Mouse (Mus musculus): Measurements from ENCODE around the gene Gpsm3.

Gpsm3 gene

GRCm38 (mm10) chr17:34629796-34630603, 40.4 kb downstream of the Gpsm3 start:
- in situ Hi-C loops (cut with MboI, MseI), result loop anchor here (10.0 kb wide), 1 partner anchor 1085 kb away; no protein-coding TSS in a partner anchor

DNA sequence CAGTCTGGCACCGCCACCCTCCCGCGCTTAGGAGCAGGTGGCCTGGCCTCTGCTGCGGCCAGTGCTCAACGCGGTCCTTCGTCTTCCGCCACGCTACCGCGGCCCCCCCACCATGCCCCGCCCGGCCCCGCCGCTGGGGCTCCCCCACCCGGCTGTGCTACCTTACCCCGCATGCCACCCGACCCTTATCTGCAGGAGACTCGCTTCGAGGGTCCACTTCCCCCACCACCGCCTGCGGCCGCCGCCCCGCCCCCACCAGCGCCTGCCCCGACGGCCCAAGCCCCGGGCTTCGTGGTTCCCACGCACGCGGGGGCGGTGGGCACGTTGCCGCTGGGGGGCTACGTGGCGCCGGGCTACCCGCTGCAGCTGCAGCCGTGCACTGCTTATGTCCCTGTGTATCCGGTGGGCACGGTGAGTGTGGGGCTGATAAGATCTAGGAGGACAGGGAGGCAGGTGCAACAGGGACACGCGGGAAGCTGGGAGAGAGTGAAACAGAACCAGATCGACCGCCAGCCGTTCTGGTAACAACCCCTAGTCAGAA, 41.2 kb downstream of the Gpsm3 start:
- in situ Hi-C loops (cut with MboI, MseI), result loop anchor here (10.0 kb wide), 1 partner anchor 1086 kb away; no protein-coding TSS in a partner anchor

GRCm38 (mm10) chr17:34631647-34632046, 42.0 kb downstream of the Gpsm3 start:
- in situ Hi-C loops (cut with MboI, MseI), result loop anchor here (10.0 kb wide), 1 partner anchor 1087 kb away; no protein-coding TSS in a partner anchor

DNA sequence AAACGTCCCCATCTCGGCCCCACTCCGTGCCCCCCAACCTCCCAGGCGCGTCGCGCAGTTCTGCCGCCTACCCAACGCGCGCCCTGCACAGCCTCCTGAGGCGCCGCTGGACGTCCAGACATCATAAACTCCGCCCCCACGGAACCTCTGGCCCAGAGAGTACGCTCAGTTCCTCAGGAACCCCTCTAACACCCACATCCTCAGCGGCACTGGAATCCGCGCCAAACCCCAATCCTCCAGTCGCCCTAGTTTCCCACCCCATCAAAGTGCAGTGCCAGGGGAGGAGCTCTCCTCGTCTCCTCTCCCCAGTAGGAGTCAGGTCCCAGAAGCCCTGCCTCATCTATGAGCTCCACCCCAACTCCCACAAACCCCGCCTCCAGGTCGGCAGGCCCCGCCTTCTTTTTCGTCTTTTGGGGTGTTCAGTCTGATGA, 42.7 kb downstream of the Gpsm3 start:
- in situ Hi-C loops (cut with MboI, MseI), result loop anchor here (10.0 kb wide), 1 partner anchor 1087 kb away; no protein-coding TSS in a partner anchor

DNA sequence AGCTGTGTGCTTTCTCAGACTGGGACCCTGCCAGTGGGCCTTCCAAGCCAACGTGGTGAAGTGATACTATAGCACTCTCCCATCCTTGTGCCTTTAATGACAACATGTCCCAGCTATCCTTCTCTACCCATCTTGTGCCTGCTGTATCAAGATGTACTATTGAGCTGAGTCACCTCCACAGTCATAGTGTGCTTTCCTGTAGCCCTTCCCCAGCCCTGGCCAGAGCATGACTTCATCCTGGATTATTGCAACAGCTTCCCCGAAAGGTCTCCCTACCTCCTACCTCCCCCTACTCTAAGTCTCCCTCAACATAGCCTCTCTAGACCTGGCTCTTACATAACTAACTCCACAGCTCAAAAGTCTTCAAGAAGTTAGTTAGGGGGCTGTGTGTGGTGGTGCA, 46.1 kb downstream of the Gpsm3 start:
- in situ Hi-C loops (cut with MboI, MseI), result loop anchor here (10.0 kb wide), 1 partner anchor 1091 kb away; no protein-coding TSS in a partner anchor

DNA sequence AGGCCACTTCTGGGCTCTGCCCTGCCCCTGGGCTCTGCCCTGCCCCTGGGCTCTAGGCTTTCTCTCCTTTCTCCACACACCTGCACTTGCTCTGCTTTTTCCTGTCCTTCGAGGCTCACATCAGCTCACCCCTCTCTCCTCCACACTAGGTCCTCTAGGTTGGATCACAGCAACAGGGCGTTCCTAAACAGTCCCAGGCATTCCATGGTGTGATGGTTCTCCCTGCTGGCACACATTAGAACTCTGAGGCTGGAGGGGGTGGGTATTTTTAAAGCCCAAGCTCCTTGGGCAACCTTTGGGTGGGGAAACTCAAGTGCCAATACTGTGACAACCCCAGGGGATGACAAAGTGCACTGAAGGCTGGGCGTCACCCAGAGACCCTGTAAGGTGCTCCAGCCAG, 47.9 kb downstream of the Gpsm3 start:
- in situ Hi-C loops (cut with MboI, MseI), result loop anchor here (10.0 kb wide), 1 partner anchor 1093 kb away; no protein-coding TSS in a partner anchor

DNA sequence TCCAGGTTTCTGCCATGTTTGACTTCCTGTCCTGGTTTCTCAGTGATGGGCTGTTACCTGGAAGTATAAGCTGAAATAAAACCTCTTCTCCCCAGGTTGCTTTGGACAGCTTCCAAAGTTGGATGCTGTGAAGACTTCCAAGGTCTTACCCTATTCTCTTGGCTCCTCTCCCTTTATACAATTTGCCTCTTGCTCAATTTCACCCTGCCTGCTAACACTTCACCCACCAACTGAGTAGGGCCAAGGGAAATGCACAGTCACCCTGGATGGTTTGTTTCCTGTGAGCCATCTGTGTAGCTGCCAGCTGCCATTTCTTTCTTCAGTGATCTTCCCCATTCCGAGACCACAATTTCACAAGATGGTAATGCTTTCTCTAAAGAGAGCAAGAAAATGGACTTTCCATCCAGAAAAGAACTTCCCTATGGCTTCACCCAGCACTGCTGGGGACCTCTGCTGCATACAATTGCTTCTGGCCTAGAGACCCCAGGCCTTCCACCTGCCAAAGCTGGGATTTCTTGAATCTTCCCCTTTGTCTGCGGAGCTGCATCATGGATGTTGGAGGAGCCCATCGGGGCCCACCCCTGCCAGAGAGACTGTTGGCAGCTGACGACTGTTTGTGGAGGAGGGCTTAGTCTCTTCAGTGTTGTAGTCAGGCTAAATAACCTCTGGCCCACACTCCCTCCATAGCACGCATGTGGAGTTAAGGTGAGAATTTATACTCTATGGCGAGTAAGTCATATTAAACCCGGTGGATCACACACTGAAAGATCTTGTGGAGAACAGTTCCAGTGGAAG, 50.1 kb downstream of the Gpsm3 start:
- in situ Hi-C loops (cut with MboI, MseI), result loop anchor here (10.0 kb wide), 1 partner anchor 1095 kb away; no protein-coding TSS in a partner anchor

DNA sequence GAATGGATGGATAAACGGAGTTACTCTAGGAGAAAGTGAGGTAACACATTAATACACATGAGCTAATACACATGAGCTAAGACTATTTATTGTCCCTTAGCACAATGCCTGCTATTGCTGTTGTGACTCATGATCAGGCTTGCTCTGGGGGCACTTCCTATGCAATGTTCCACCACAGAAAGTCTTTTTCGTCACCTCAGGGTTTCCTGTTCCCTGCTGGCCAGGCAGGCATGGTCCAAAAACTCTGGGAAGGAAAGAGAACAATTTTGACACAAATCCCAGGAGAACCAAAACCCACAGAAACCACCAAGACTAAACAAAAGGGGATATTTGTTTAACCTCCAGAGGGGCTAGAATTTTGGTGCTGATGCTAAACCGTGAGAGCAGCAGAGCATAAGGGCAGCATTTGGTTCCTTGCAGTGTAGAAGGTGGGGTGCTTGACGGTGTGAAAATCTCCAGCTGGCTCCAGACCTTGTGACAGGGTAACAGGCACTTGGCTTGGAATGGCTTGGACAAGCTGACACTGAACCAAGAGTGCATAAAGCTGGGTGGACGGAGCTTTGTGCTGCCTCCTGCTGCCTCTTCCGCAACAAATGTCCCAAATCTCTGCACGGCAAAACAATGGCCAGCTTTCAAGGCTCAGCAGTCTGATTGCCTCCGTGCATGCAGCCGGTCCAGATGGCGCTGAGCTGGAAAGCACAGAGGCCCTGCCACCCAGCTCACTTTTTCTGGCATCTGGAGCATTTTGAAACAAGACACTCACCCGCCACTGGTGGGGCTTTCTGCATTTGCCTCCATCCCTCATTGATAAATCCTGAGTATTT, 51.4 kb downstream of the Gpsm3 start:
- in situ Hi-C loops (cut with MboI, MseI), result no loop called here

All from T-helper 2 cell (primary cell).